Mouse (Mus musculus): ENCODE results near the gene Ddo. TPM values are rescaled to one million over a fixed set of nuclear protein-coding genes. Genes with fewer than 3 reads are reported as not detected.

The Ddo gene
- polyA plus RNA-seq, 1 experiment from 2014 or later, result 0.11 TPM

GRCm38 (mm10) chr10:40688266-40688665 lies 58.5 kb downstream of the Ddo start:
- H3K4me1 ChIP-seq, result peaks cover 8% of the 10 kb centered on the region; the same call in 1 of the 2 replicates
- no peak overlapping the region for H3K4me2 ChIP-seq
- 64% methylated on average over 6 of the region's 6 CpGs for WGBS (ENCODE audit: insufficient replicate concordance)
- no peak overlapping the region for H3K27ac ChIP-seq
- H3K36me3 ChIP-seq, result no peaks in the 10 kb centered on the region
- H3K9ac ChIP-seq, result no peak overlapping the region
- H3K9me3 ChIP-seq (replicated peaks), result no peaks in the 10 kb centered on the region
- ATAC-seq, result no peak
- H3K4me3 ChIP-seq, result no peak overlapping the region
- peaks cover 38% of the 10 kb centered on the region for H3K27me3 ChIP-seq (replicated peaks)

- no peak overlapping the region for H3K4me3 ChIP-seq
- H3K36me3 ChIP-seq, result no peaks in the 10 kb centered on the region
- no peak for ATAC-seq
- H3K4me2 ChIP-seq, result no peak overlapping the region
- no peaks in the 10 kb centered on the region for H3K9me3 ChIP-seq (replicated peaks)
- 16% methylated on average over 1 of the region's 1 CpGs for WGBS (ENCODE audit: insufficient replicate concordance)
- H3K9ac ChIP-seq, result no peak overlapping the region
- peaks cover 32% of the 10 kb centered on the region for H3K27me3 ChIP-seq (replicated peaks)
- H3K4me1 ChIP-seq, result peaks cover 2% of the 10 kb centered on the region; the same call in 1 of the 2 replicates
- no peak overlapping the region for H3K27ac ChIP-seq
Measured at GRCm38 (mm10) chr10:40688873-40689272, 59.1 kb downstream of the Ddo start.

- WGBS (ENCODE audit: insufficient replicate concordance), result 51% methylated on average over 4 of the region's 4 CpGs
- H3K4me1 ChIP-seq, result no peaks in the 10 kb centered on the region
- no peak for ATAC-seq
- no peaks in the 10 kb centered on the region for H3K9me3 ChIP-seq (replicated peaks)
- H3K4me2 ChIP-seq, result no peak overlapping the region
- no peak overlapping the region for H3K9ac ChIP-seq
- H3K27ac ChIP-seq, result no peak overlapping the region
- no peak overlapping the region for H3K4me3 ChIP-seq
- H3K27me3 ChIP-seq (replicated peaks), result no peaks in the 10 kb centered on the region
- H3K36me3 ChIP-seq, result no peaks in the 10 kb centered on the region
Measured at GRCm38 (mm10) chr10:40698652-40699051, 68.8 kb downstream of the Ddo start.

- Histone ChIP-seq H3K9me3 (replicated peaks) (no peaks in the 10 kb centered on the region), H3K4me2 (no peak overlapping the region), H3K27me3 (replicated peaks) (peaks cover 8% of the 10 kb centered on the region; the same call in 1 of the 2 replicates), H3K9ac (no peak overlapping the region), H3K4me1 (peaks cover 3% of the 10 kb centered on the region), H3K4me3 (no peak overlapping the region), H3K36me3 (no peaks in the 10 kb centered on the region), H3K27ac (no peak overlapping the region)
- ATAC-seq, result no peak
- 76% methylated on average over 7 of the region's 7 CpGs for WGBS (ENCODE audit: insufficient replicate concordance)
Measured at GRCm38 (mm10) chr10:40711127-40711526, 81.3 kb downstream of the Ddo start.

GRCm38 (mm10) chr10:40713018-40713608 lies 83.3 kb downstream of the Ddo start:
- Histone ChIP-seq H3K4me1 (peaks cover 3% of the 10 kb centered on the region), H3K9me3 (replicated peaks) (no peaks in the 10 kb centered on the region), H3K4me2 (peak overlapping the region; percentile 11), H3K36me3 (no peaks in the 10 kb centered on the region), H3K4me3 (no peak overlapping the region), H3K27me3 (replicated peaks) (peaks cover 8% of the 10 kb centered on the region; the same call in 1 of the 2 replicates), H3K27ac (no peak overlapping the region), H3K9ac (no peak overlapping the region)
- 34% methylated on average over 9 of the region's 9 CpGs for WGBS (ENCODE audit: insufficient replicate concordance)
- ATAC-seq, result peak; percentile 49; the same call in 1 of the 2 replicates

- ATAC-seq, result no peak
- WGBS (ENCODE audit: insufficient replicate concordance), result 59% methylated on average over 9 of the region's 9 CpGs
- Histone ChIP-seq H3K27ac (no peak overlapping the region), H3K36me3 (no peaks in the 10 kb centered on the region), H3K9ac (no peak overlapping the region), H3K4me3 (no peak overlapping the region), H3K4me1 (peaks cover 3% of the 10 kb centered on the region), H3K27me3 (replicated peaks) (0 out of 2 replicates have a peak, but pooled peaks cover 3% of the 10 kb centered on the region), H3K4me2 (no peak overlapping the region), H3K9me3 (replicated peaks) (no peaks in the 10 kb centered on the region)
Measured at GRCm38 (mm10) chr10:40713829-40714228, 84.0 kb downstream of the Ddo start.

GRCm38 (mm10) chr10:40715151-40715550 lies 85.3 kb downstream of the Ddo start:
- WGBS (ENCODE audit: insufficient replicate concordance), result 48% methylated on average over 4 of the region's 4 CpGs
- Histone ChIP-seq H3K4me3 (no peak overlapping the region), H3K4me2 (no peak overlapping the region), H3K36me3 (no peaks in the 10 kb centered on the region), H3K9ac (no peak overlapping the region), H3K27me3 (replicated peaks) (0 out of 2 replicates have a peak, but pooled peaks cover 6% of the 10 kb centered on the region), H3K9me3 (replicated peaks) (no peaks in the 10 kb centered on the region), H3K4me1 (peaks cover 3% of the 10 kb centered on the region), H3K27ac (no peak overlapping the region)
- no peak for ATAC-seq

GRCm38 (mm10) chr10:40716296-40716695 lies 86.5 kb downstream of the Ddo start:
- H3K4me1 ChIP-seq, result peaks cover 3% of the 10 kb centered on the region
- no peak overlapping the region for H3K4me3 ChIP-seq
- WGBS (ENCODE audit: insufficient replicate concordance), result 67% methylated on average over 8 of the region's 8 CpGs
- no peak overlapping the region for H3K4me2 ChIP-seq
- no peaks in the 10 kb centered on the region for H3K36me3 ChIP-seq
- no peaks in the 10 kb centered on the region for H3K9me3 ChIP-seq (replicated peaks)
- no peak overlapping the region for H3K9ac ChIP-seq
- no peak overlapping the region for H3K27ac ChIP-seq
- 0 out of 2 replicates have a peak, but pooled peaks cover 6% of the 10 kb centered on the region for H3K27me3 ChIP-seq (replicated peaks)
- no peak for ATAC-seq

- no peaks in the 10 kb centered on the region for H3K9me3 ChIP-seq (replicated peaks)
- 0 out of 2 replicates have a peak, but pooled peaks cover 6% of the 10 kb centered on the region for H3K27me3 ChIP-seq (replicated peaks)
- no peak for ATAC-seq
- no peak overlapping the region for H3K4me2 ChIP-seq
- peaks cover 3% of the 10 kb centered on the region for H3K4me1 ChIP-seq
- H3K9ac ChIP-seq, result no peak overlapping the region
- no peak overlapping the region for H3K27ac ChIP-seq
- no peak overlapping the region for H3K4me3 ChIP-seq
- no peaks in the 10 kb centered on the region for H3K36me3 ChIP-seq
- 69% methylated on average over 3 of the region's 3 CpGs for WGBS (ENCODE audit: insufficient replicate concordance)
Measured at GRCm38 (mm10) chr10:40716713-40717112, 86.9 kb downstream of the Ddo start.

- 0 out of 2 replicates have a peak, but pooled peaks cover 6% of the 10 kb centered on the region for H3K27me3 ChIP-seq (replicated peaks)
- peaks cover 1% of the 10 kb centered on the region for H3K4me1 ChIP-seq
- H3K27ac ChIP-seq, result no peak overlapping the region
- H3K9me3 ChIP-seq (replicated peaks), result no peaks in the 10 kb centered on the region
- H3K4me2 ChIP-seq, result no peak overlapping the region
- H3K9ac ChIP-seq, result no peak overlapping the region
- no peak overlapping the region for H3K4me3 ChIP-seq
- H3K36me3 ChIP-seq, result no peaks in the 10 kb centered on the region
- WGBS (ENCODE audit: insufficient replicate concordance), result 82% methylated on average over 13 of the region's 13 CpGs
- ATAC-seq, result no peak
Measured at GRCm38 (mm10) chr10:40718362-40718761, 88.6 kb downstream of the Ddo start.

GRCm38 (mm10) chr10:40719062-40719461 lies 89.3 kb downstream of the Ddo start:
- Histone ChIP-seq H3K9me3 (replicated peaks) (no peaks in the 10 kb centered on the region), H3K27me3 (replicated peaks) (0 out of 2 replicates have a peak, but pooled peaks cover 6% of the 10 kb centered on the region), H3K36me3 (no peaks in the 10 kb centered on the region), H3K4me3 (no peak overlapping the region), H3K4me1 (no peaks in the 10 kb centered on the region), H3K9ac (no peak overlapping the region), H3K4me2 (no peak overlapping the region), H3K27ac (no peak overlapping the region)
- 53% methylated on average over 6 of the region's 6 CpGs for WGBS (ENCODE audit: insufficient replicate concordance)
- no peak for ATAC-seq

GRCm38 (mm10) chr10:40720883-40721282 lies 91.1 kb downstream of the Ddo start:
- no peak for ATAC-seq
- Histone ChIP-seq H3K36me3 (no peaks in the 10 kb centered on the region), H3K9ac (no peak overlapping the region), H3K9me3 (replicated peaks) (no peaks in the 10 kb centered on the region), H3K4me1 (no peaks in the 10 kb centered on the region), H3K4me3 (no peak overlapping the region), H3K27ac (no peak overlapping the region), H3K27me3 (replicated peaks) (peaks cover 6% of the 10 kb centered on the region; the same call in 1 of the 2 replicates), H3K4me2 (no peak overlapping the region)
- WGBS (ENCODE audit: insufficient replicate concordance), result 71% methylated on average over 5 of the region's 5 CpGs
